Mouse (Mus musculus) heart, postnatal 0 days (tissue): ENCODE measurements around the gene Arrb2.

Experiments
- CTCF ChIP-seq: IDR thresholded peaks from 2 replicates; pipeline ENCODE4 v1.5.1; 2016; ENCODE audit warnings: antibody characterized with exemption, control low read depth, low read depth
- EP300 ChIP-seq: IDR thresholded peaks from 2 replicates; pipeline ENCODE4 v1.6.1; 2016; ENCODE audit warnings: antibody characterized with exemption, low read depth

DNA sequence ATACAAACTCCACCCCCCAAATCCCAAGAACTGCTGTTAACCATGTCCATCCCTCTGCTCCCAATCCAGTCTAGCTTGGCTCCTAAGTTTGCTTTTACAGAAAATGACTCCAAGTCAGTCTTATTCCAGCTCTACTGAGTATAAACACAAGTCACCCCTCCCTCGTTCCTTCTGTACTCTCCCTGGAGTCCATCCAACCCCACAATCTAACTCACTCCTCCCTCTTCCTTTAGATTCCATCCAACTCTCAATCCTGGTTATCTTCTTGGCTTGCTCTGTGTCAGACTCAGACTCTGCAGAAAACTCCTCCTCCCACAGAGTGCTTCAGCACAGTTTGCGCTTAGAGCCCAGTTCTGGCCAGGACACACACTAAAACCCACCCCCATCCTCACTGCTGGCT is 28.8 kb upstream of the Arrb2 start:
- TF ChIP-seq CTCF (no peak), EP300 (no peak)
